Mouse (Mus musculus) heart, postnatal 25 days (tissue): ENCODE results near the gene Kdm4b. TPM values are rescaled to one million over a fixed set of nuclear protein-coding genes. Genes with fewer than 3 reads are reported as not detected.

ENCODE experiments used
- DNase-seq: peaks from one replicate; pipeline ENCODE4 v3.0.0; 2022; ENCODE audit warnings: low spot score
- intact Hi-C: fragments of 180-260 bp; cut with DNase I; formaldehyde crosslinking; loops from one replicate; pipeline ENCODE4 v1.15.1; 2025
- total RNA-seq, 2 experiments: library from RNA; stranded (reverse); gene quantifications; 2 replicates each; pipeline ENCODE4 v1.2.3; 2021

The Kdm4b gene
- total RNA-seq, 2 experiments from 2014 or later: 37.9 to 38.1 TPM

DNA sequence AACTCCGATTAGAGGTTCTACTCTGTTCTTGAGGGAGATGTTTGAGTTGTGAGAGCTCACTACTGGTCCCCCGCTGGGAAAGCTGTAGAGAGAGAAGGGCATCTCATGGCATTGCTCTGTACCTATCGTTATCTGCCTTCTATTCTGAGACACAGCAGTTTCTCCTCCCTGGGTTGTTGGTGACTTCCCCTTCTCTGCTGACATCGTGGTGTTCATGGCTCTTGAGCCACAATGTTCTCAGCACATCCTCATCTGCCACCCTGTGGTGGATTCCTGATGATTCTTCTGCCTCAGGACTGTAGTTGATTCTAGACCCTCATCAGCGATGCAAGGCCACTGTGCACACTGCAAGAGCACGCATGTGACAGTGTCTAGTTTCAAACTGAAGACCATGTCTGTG is 11.9 kb downstream of the Kdm4b start:
- intact Hi-C loops: no loop called here
- no peak for DNase-seq

GRCm38 (mm10) chr17:56338909-56339308 is 13.0 kb downstream of the Kdm4b start:
- intact Hi-C loops: no loop called here
- DNase-seq: no peak

- intact Hi-C loops: no loop called here
- DNase-seq: no peak
Measured at GRCm38 (mm10) chr17:56340717-56341116, 14.9 kb downstream of the Kdm4b start.

DNA sequence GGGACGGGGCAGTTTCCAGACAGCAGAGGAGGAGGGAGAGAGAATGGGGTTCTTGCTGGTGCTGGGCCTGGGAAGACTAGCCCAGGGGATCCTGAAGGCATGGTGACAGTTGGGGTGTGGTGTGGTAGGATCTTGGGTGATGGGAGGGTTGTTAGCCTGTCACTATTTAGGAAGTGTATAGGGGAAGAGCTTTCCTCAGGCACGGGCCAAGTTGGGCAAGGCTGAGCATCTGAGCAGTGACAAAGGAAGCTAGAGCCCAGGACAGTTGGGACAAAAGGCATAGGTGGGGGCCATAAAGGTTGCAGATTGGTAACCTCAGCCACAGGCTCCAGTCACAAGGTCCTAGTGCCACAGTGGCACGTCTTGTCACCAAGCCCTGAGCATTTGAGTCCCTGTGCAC is 17.6 kb downstream of the Kdm4b start:
- no peak for DNase-seq
- intact Hi-C loops: no loop called here

DNA sequence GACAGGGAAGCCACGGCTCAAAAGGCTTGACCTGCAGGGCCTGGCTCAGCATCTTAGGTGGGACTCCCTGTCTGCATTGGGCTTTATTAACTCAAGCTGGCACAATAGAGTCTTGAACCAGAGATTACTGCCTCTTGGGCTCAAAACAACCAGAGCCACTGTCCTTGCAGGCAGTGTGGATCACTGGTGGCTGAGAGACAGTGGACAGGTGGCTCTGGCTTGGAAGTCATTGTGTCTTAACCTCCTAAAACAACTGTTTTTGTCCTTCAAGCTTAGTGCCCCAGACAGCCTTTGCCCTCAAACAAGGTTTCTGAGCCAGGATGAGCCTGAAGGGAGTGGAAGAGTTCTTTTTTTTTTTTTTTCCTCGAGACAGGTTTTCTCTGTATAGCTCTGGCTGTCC is 19.5 kb downstream of the Kdm4b start:
- DNase-seq: no peak
- intact Hi-C loops: no loop called here

DNA sequence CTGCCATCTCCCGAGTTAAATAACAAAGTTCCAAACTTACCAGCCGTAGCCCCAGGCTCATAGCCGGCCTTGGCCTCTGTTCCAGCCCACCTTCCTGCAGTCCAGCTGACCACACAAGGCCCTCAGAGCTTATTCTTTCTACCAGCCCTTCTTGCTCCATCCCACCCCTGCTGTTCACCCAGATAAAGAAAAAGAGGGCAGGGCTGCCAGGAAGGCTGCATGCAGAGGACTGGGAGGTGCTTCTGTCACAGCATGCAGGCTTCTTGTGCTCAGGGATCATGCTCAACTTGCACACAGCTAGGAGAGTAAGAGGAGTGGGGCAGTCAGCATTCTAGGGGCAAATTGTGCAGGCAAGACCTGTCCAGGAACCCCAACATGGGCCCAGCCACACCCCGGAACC is 22.3 kb downstream of the Kdm4b start:
- DNase-seq: no peak
- intact Hi-C loops: no loop called here

DNA sequence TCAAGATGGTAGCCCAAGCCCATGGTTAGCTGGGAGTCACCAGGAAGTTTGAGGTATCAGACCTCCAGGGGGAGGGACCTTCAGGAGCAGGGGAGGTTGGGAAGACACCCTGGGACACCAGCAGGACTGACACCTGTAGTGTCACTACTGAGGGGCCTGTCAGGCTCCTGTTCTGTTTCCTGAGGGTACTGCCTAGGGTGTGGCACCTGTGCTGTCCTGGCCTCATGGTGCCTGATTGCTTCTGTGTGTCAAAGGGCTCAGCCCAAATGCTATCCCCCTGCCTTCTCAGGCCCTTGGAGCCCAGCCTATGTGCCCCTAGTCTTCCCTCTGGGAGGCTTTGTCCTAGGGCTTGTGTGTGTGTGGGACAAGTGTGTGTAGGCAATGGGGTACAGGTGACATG is 22.7 kb downstream of the Kdm4b start:
- no peak for DNase-seq
- intact Hi-C loops: no loop called here

DNA sequence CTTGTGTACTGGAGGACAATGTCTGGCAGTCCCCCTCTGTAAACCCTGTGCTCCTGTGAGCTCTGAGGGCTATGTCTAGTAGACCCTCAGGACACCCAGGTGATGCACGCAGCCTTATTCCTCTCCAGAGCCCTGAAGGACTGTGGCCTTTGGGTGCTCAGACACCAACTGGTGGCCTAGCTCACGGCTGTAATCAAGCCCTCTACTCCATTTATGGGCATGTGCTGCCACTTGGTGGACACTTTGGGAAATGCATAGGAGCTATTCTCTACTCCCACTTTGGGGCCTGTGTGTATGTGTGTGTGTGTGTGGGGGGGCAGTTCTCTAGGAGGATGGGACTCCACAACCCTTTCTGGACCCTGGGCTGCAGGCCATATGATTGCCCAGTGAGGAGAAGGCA is 24.8 kb downstream of the Kdm4b start:
- intact Hi-C loops: loop anchor here (1.0 to 5.0 kb wide), 3 partner anchors 59 to 218 kb away; no protein-coding TSS in a partner anchor
- DNase-seq: peak; percentile 29

GRCm38 (mm10) chr17:56356921-56357885 is 31.3 kb downstream of the Kdm4b start:
- DNase-seq: peak; percentile 40
- intact Hi-C loops: loop anchor here (1.0 to 5.0 kb wide), 3 partner anchors 122 to 310 kb away; no protein-coding TSS in a partner anchor

DNA sequence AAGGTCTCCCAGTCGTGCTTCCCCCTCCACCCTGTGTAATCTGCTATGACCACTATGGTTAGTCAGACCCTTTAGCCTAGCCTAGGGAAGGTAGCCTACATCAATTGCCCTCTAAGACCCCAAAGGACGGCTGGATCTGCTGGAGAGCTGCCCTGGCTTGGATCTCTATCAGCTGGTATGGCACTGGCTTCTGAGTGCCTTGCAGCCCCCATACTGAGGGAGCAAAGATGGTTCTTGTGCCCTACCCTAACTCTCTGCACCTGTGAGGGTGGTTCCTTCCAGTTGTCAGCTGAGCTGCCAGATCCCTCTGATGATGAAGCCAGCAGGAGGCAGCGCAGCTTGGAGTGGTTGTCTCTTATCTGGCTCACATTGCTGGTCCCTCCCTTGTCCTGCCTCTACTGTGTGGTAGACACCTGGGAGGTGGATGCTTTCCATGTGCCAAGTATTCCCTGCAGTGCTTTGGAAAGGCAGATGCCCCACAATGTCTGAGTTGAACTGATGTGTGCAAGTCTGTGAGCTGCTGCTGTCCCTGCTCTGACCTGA is 33.4 kb downstream of the Kdm4b start:
- DNase-seq: no peak
- intact Hi-C loops: loop anchor here (5.0 kb wide), 1 partner anchor 308 kb away; no protein-coding TSS in a partner anchor

GRCm38 (mm10) chr17:56359864-56360263 is 34.0 kb downstream of the Kdm4b start:
- intact Hi-C loops: loop anchor here (5.0 kb wide), 1 partner anchor 307 kb away; no protein-coding TSS in a partner anchor
- no peak for DNase-seq

DNA sequence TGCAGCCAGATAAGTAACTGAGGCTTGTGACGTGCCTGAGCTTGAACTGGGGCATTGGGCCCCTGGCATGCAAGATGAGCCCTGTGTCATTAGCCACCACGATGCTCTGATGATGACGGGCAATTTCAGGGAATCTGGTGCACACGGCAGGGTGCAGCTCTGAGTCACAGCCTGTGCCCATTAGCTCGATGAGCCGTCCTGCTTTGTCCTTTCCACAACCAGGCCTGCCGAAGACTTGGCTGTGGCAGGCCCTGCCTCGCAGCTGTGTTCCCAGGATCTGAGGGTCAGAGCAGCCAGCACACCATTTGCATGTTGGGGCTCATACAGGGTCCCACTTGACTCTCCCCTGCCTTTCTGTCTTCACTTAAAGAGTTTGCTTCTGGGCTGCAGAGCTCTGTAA is 34.6 kb downstream of the Kdm4b start:
- no peak for DNase-seq
- intact Hi-C loops: no loop called here

DNA sequence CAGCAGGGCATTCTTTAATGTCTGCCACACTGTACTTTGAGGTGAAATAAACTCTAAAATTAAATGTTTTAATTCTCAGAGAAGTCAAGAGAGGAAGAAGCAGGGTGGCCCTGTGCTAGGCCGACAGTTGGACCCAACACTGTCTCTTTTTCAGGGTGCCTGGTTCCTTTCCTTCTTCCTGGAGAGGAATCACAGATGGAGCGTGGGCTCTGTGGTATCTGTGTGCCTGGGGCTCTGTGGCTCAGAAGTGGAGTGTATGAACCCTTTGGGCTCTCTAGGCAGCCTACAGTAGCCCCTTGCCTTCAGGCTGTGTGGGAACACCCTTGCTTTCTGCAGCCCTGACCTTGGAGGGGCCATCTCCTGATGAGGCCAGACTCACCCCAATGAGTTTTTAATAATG is 35.7 kb downstream of the Kdm4b start:
- no peak for DNase-seq
- intact Hi-C loops: no loop called here

GRCm38 (mm10) chr17:56365791-56366673 is 40.2 kb downstream of the Kdm4b start:
- no peak for DNase-seq
- intact Hi-C loops: no loop called here

DNA sequence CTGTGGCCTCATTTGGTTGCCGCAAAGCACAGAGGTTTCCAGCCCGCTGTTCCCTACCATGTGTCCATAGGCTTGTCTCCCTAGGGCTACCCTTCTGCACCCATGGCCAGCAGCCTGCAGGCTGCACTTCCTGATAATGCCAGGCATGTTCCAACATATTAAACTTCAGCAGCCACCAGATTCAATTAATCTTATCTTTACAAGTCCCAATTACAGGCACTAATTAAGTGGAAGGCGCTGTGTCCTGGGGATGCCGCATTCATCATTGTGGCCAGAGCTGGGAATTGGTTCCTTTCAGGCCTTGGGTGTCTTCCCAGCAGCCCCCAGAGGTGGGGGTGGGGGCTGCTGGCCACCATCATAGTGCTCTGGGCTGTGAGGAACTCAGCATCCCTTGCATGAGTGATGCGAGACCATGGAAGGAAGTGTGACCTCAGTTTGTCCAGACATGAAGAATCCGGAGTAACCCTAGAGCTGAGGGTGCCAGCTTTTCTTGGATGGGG is 42.5 kb downstream of the Kdm4b start:
- intact Hi-C loops: no loop called here
- no peak for DNase-seq

DNA sequence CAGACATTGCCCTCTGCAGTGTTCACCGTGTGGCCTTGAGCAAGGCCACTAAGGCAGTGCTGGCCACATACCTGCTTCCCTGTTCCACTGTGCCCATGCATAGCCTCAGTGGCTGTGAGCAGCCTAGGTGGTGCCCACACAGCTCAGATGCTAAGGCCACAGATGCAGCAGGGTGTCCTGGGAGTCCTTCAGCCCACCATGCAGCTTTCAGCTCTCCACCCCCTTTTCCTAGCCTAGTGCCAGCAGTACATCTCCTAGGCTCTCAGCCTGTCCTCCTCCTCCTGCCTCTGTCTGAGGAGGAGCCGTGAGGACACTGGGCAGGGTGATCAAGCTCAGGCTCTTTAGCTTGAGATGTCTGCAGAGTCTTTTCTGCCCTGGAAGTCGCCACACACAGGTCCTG is 44.2 kb downstream of the Kdm4b start:
- intact Hi-C loops: no loop called here
- no peak for DNase-seq

DNA sequence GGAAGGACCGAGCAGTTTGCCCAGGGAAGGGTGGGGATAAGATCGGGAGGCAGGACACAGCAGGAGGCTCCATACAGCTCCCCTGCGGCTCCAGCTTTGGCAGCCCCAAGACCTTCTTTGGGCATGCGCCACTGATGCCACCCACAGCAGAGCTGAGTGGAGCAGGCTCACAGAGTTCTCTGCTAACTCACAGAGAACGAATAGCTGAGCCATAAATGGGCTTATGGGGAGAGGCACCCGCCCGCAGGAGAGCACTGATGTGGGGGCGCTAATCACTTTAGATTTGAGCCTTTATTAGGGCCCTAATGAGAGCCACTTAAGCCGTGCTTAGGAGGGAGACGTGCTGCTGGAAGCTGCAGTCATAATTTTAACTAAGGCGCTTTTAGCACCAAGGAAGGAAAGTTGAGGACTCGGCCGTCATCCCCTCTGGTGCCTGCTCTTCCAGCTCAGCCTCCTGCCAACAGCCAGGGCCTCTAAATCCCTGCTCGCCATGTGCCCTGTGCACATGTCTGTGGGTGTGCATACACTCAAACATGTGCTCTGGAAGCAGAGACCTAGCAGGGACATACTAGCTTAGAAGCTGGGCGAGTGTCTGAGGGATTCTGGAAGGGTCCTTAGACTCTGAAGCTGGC is 45.3 kb downstream of the Kdm4b start:
- DNase-seq: no peak
- intact Hi-C loops: no loop called here

GRCm38 (mm10) chr17:56372109-56372508 is 46.2 kb downstream of the Kdm4b start:
- intact Hi-C loops: no loop called here
- DNase-seq: no peak

DNA sequence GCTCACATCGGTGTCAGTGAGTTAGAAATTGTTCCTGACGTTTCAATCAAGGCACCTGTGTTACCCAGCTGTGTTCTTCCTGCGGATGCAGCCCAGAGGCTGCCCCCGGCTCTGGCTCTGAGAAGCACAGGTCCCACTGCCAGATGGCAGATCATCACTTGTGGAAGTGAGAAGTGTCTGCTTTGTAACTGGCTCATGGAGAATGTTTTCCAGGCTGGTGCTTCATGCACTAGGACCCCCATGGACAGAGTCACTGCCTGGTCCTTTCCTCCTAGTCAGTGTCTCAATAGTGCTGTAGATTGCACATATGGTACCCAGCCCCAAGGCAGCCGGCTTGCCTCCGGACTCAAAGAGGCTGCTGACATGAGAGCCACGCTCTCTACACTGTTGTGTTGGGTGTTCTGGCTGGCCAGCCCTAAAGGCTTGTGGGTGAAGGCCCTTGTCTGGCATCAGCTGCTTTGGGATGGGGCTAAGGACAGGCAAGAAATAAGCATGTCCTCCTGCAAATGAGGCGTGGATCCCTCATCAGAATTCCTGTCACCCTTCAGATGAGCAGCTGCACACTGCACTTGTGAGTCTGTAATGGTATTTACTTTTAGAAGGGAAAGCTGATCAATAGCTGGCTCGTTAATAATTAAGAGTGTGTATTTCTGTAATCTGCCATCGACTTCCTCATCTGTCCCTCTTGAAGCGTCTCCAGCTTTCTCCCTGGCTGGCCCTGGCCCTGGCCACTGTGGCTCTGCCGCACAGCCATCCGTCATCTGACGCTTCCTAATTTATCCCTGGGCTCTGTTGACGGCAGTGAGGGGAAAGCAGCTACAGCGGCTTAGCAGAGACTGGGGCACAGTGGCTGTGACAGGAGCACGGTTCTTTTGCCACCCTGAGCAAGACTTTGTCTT is 47.5 kb downstream of the Kdm4b start:
- DNase-seq: no peak
- intact Hi-C loops: no loop called here
